Mouse (Mus musculus) heart, postnatal 0 days (tissue): ENCODE measurements at regions not wholly inside any gene's neighbourhood (a gene's known extent, or its start where the extent isn't known, plus 50 kb on each side); places are given as distances from the start of the nearest gene placed in this dataset.

Experiments used
- ATAC-seq: fragments of 200-750 bp; cut with Nextera tagmentation; 2 replicates; pipeline ENCODE4 v1.8.0; 2017; ENCODE audit warnings: low read depth, moderate number of reproducible peaks, moderate library complexity; ENCODE audit not compliant: insufficient read depth
- DNase-seq: peaks from one replicate; pipeline ENCODE4 v3.0.0-alpha.2; 2016; ENCODE audit warnings: low spot score
- H3K27ac ChIP-seq: fragments of 300-500 bp; sonication (generic); 2 replicates; pipeline ENCODE4 v1.5.1; 2014; ENCODE audit warnings: low read depth, mild to moderate bottlenecking
- H3K27me3 ChIP-seq: fragments of 300-500 bp; sonication (generic); 2 replicates; pipeline ENCODE4 v1.6.1; 2014; ENCODE audit warnings: low read length, mixed read lengths; ENCODE audit not compliant: control insufficient read depth, insufficient read depth
- H3K36me3 ChIP-seq: fragments of 300-500 bp; sonication (generic); replicated peaks from 2 replicates; pipeline ENCODE4 v1.6.1; 2014; ENCODE audit warnings: low read length, mixed read lengths; ENCODE audit not compliant: control insufficient read depth, insufficient read depth
- H3K4me1 ChIP-seq: fragments of 300-500 bp; sonication (generic); 2 replicates; pipeline ENCODE4 v1.6.1; 2014; ENCODE audit warnings: antibody characterized with exemption; ENCODE audit not compliant: control insufficient read depth, insufficient read depth
- H3K4me2 ChIP-seq: fragments of 300-500 bp; sonication (generic); 2 replicates; pipeline ENCODE4 v1.6.1; 2014; ENCODE audit warnings: low read depth, mild to moderate bottlenecking, low read length, moderate library complexity
- H3K4me3 ChIP-seq: fragments of 300-500 bp; sonication (generic); 2 replicates; pipeline ENCODE4 v1.5.1; 2014; ENCODE audit warnings: low read depth, low read length
- H3K9ac ChIP-seq: fragments of 300-500 bp; sonication (generic); replicated peaks from 2 replicates; pipeline ENCODE4 v1.6.1; 2014; ENCODE audit warnings: low read depth, low read length, mixed read lengths
- H3K9me3 ChIP-seq: fragments of 300-500 bp; sonication (generic); replicated peaks from 2 replicates; pipeline ENCODE4 v1.6.1; 2016; ENCODE audit warnings: low read length; ENCODE audit not compliant: control insufficient read depth
- CTCF ChIP-seq: IDR thresholded peaks from 2 replicates; pipeline ENCODE4 v1.5.1; 2016; ENCODE audit warnings: antibody characterized with exemption, control low read depth, low read depth
- EP300 ChIP-seq: IDR thresholded peaks from 2 replicates; pipeline ENCODE4 v1.6.1; 2016; ENCODE audit warnings: antibody characterized with exemption, low read depth
- WGBS: fragments of 180-500 bp; shearing (Covaris S2); extraction: QIAGEN DNeasy Blood & Tissue Kit; methylation state at CpG from one replicate; pipeline ENCODE4 v1.1.7; 2014; 5-methylcytosine and 5-hydroxymethylcytosine counted together

- Histone ChIP-seq H3K9me3 (no peaks in the 10 kb centered on the region), H3K36me3 (no peaks in the 10 kb centered on the region), H3K27me3 (no peaks in the 10 kb centered on the region), H3K27ac (no peak overlapping the region), H3K9ac (no peak overlapping the region), H3K4me2 (no peak overlapping the region), H3K4me3 (no peak overlapping the region), H3K4me1 (no peaks in the 10 kb centered on the region)
- ATAC-seq (no peak), DNase-seq (no peak)
- WGBS: 55% methylated on average over 5 of the region's 5 CpGs
- TF ChIP-seq EP300 (no peak), CTCF (no peak)
These were observed 64.0 kb downstream of the Slitrk5 start for GRCm38 (mm10) chr14:111738943-111739342.

GRCm38 (mm10) chr14:111763616-111764015 lies 88.7 kb downstream of the Slitrk5 start:
- TF ChIP-seq EP300 (no peak), CTCF (no peak)
- Histone ChIP-seq H3K4me1 (no peaks in the 10 kb centered on the region), H3K36me3 (no peaks in the 10 kb centered on the region), H3K27ac (no peak overlapping the region), H3K27me3 (no peaks in the 10 kb centered on the region), H3K9me3 (no peaks in the 10 kb centered on the region), H3K4me3 (no peak overlapping the region), H3K9ac (no peak overlapping the region), H3K4me2 (no peak overlapping the region)
- DNase-seq (no peak), ATAC-seq (no peak)
- WGBS: 71% methylated on average over 4 of the region's 4 CpGs

GRCm38 (mm10) chr14:111778152-111778551 lies 103.3 kb downstream of the Slitrk5 start:
- Histone ChIP-seq H3K4me1 (no peaks in the 10 kb centered on the region), H3K9me3 (no peaks in the 10 kb centered on the region), H3K27ac (no peak overlapping the region), H3K9ac (no peak overlapping the region), H3K4me3 (no peak overlapping the region), H3K36me3 (no peaks in the 10 kb centered on the region), H3K27me3 (no peaks in the 10 kb centered on the region), H3K4me2 (no peak overlapping the region)
- TF ChIP-seq EP300: no peak
- TF ChIP-seq CTCF: peak; percentile 52
- no peak for ATAC-seq
- WGBS: 46% methylated on average over 1 of the region's 1 CpGs
- DNase-seq: no peak

GRCm38 (mm10) chr14:111808025-111808424 lies 133.1 kb downstream of the Slitrk5 start:
- no peak overlapping the region for H3K4me2 ChIP-seq
- 37% methylated on average over 1 of the region's 1 CpGs for WGBS
- H3K27me3 ChIP-seq: no peaks in the 10 kb centered on the region
- no peaks in the 10 kb centered on the region for H3K4me1 ChIP-seq
- TF ChIP-seq CTCF: no peak
- no peak for TF ChIP-seq EP300
- H3K4me3 ChIP-seq: no peak overlapping the region
- H3K36me3 ChIP-seq: no peaks in the 10 kb centered on the region
- DNase-seq (no peak), ATAC-seq (no peak)
- no peaks in the 10 kb centered on the region for H3K9me3 ChIP-seq
- no peak overlapping the region for H3K27ac ChIP-seq
- H3K9ac ChIP-seq: no peak overlapping the region

- 44% methylated on average over 1 of the region's 1 CpGs for WGBS
These were observed 135.0 kb downstream of the Slitrk5 start for GRCm38 (mm10) chr14:111809871-111810270.

GRCm38 (mm10) chr14:111822047-111822730 lies 147.3 kb downstream of the Slitrk5 start:
- H3K4me1 ChIP-seq: no peaks in the 10 kb centered on the region
- H3K27ac ChIP-seq: no peak overlapping the region
- no peak overlapping the region for H3K9ac ChIP-seq
- no peak for ATAC-seq
- no peak overlapping the region for H3K4me2 ChIP-seq
- 64% methylated on average over 2 of the region's 2 CpGs for WGBS
- H3K4me3 ChIP-seq: no peak overlapping the region
- H3K27me3 ChIP-seq: no peaks in the 10 kb centered on the region
- TF ChIP-seq EP300 (no peak), CTCF (no peak)
- DNase-seq: peak; percentile 6
- H3K9me3 ChIP-seq: no peaks in the 10 kb centered on the region
- no peaks in the 10 kb centered on the region for H3K36me3 ChIP-seq

More at GRCm38 (mm10) chr14:111809871-111810270, 135.0 kb downstream of the Slitrk5 start:
- no peak overlapping the region for H3K4me2 ChIP-seq
- ATAC-seq (no peak), DNase-seq (no peak)
- H3K9ac ChIP-seq: no peak overlapping the region
- no peaks in the 10 kb centered on the region for H3K27me3 ChIP-seq
- TF ChIP-seq CTCF (no peak), EP300 (no peak)
- H3K4me3 ChIP-seq: no peak overlapping the region
- no peaks in the 10 kb centered on the region for H3K9me3 ChIP-seq
- no peaks in the 10 kb centered on the region for H3K4me1 ChIP-seq
- H3K36me3 ChIP-seq: no peaks in the 10 kb centered on the region
- H3K27ac ChIP-seq: no peak overlapping the region
